Mouse (Mus musculus) frontal cortex, adult 2 months (tissue): ENCODE measurements around the gene Grin2a. TPM values are rescaled to one million over a fixed set of nuclear protein-coding genes. Genes with fewer than 3 reads are reported as not detected.
A peak's percentile ranks its signal among the peaks of the same experiment; 100 is the strongest.
"Not testable (repeated sequence)": the region's sequence is repeated elsewhere in the genome, so short reads cannot be mapped to it uniquely, and the experiment has no call there.

Source experiments
- DNase-seq, 2 experiments: peaks; one replicate each; pipeline ENCODE4 v3.0.0; 2022; ENCODE audit warnings: low spot score in 1 of 2; ENCODE audit errors: extremely low spot score in 1 of 2
- polyA plus RNA-seq: library from polyadenylated mRNA; depleted of rRNA; stranded (reverse); fragments of >200 nt; gene quantifications from 2 replicates; pipeline ENCODE4 v1.2.3, GENCODE M21; 2012

Gene Grin2a
- polyA plus RNA-seq, 1 experiment, result 30.1 TPM

DNA sequence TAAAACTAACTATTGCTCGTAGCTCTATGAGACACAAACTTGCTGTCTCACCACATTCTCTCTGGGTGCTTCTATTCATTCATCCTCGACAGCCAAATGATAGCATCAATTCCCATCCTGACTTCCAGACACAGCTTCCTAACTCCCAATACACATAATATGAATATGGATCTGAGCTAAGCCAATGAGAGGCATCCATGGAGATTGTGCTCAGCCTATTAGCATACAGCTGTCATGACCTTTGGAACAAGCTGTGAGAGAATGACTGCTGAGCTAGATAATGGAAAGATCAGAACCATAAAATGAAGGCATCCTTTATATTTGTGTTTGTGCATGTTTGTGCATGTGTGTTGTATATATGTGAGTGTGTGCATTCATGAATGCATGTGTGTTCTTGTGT, 323.0 kb downstream of the Grin2a start:
- DNase-seq, result no peak

DNA sequence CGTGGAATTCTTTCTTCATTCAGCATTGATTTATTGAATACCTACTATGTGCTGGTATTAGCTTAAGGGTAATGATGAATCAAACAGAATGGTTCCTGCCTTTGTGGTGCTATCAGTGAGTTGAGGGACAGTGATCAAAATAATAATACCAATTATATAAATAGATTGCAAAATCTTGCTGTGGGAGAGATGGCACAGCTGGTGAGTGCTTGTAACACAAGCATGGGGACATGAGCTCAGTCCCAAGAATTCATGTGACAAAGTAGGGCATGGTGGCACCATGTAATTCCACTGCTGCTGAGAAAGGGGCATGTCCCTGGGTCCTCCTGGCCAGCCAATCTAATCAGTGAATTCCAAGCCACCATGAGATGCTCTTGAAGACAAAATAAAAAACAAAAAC, 324.1 kb downstream of the Grin2a start:
- DNase-seq, result no peak

DNA sequence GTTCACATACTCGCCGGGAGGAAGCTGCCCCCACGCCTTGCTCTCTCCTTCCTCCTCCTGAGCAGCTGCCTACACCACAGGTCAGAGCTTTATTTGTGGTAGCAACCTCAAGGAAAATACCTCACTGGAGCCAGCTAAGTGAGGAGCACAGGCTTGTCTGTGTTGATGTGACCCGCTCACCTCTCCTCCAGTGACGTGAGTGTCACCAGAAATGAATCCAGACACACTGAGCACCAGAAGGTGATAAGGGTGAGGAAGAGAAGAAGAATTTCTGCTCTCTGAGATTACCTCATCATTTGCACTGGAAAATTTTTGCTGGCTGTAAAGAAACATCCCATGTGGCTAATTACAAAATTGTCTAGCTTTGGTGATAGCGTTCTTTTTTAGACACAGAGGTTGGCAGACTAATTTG, 324.6 kb downstream of the Grin2a start:
- DNase-seq, result peak in 1 of 2 experiments; percentile 55

DNA sequence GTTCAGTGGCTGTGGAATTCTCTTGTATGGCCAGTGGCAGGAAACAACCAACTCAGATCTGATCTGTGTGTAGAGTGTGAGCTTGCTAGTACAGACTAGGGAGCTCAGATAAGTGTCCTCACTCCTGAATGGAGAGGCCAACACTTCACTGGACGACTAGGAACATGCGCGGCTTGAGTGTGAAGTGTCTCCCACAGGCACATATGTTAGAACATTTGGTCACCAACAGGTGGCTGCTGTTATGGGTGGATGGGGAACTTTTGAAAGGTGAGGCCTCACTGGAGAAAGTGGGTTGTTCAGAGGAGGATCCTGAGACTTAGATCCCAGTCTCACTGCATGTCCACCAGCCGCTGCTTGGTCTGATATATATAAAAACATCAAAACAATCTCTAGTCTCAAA, 329.5 kb downstream of the Grin2a start:
- peak; percentile 47 to 54 for DNase-seq

DNA sequence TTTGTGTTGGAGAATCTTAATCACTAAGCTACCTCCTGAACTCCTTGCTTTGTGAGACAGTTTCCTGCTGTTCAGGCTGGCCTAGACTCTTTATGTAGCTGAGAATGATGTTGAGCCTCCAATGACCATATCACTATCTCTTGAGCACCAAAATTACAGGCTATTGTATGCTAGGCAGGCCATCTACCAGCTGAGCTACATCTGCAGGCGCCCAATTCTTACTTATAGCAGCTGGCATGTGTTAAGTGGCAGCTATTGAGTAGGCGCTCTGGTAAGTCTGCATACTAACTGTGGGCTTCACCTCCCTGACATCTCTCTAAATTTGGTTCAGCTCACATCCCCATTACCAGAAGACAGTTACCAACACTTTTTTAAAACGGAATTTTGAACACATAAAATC, 331.3 kb downstream of the Grin2a start:
- DNase-seq, result no peak

DNA sequence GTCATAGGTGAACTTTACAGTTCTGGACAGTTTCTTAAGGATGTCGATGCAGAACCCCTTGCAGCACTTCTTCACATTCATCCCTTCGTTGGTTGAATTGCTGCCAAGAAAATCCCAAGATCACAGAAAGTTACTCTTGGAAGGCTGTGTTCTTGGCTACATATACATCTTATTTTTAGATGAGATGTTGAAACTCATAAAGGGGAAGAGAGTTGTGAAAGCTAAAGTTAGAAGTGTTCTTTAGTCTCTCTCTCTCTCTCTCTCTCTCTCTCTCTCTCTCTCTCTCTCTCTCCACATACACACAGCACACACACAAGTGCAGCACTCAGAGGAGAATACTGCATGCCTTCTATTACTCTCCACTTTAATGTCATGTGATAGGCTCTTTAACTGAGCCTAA, 331.9 kb downstream of the Grin2a start:
- peak in 1 of 2 experiments; percentile 60 for DNase-seq

DNA sequence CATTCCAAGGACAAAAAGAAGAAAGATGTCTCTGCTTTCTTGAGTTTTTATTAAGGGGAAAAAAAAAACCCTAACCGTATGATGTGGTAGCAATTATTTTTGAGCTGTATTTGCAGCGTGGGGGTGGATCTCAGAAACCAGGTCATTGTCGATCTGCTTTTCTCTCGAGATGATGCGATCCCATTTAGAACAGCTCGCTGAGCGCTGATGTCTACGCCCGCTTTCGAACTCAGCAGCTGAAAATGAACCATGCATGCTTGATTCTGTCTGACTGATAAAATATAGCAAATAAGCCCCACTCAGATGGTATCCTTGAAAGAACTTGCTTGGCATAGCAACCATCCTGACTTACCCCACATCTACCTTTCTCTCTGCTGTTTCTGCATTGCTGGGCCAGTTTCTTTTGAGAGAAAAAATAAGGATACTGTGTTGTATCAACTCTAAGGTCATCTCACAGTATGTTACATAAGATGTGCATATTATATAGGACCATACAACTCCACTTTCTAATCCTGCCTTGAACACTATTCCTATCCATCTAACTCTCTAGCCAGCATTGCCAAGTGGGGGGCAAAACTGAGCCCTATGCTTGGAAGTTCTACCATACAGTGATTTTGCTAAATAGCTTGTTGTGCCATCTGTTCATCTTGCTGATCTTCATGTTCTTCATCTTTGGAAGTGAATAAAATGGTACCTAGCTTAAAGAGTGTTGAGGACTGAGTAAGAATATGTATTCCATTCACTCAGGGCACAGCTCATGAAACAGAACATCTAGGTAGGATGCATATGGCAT, 369.5 kb downstream of the Grin2a start:
- DNase-seq, result peak in 1 of 2 experiments; percentile 73

DNA sequence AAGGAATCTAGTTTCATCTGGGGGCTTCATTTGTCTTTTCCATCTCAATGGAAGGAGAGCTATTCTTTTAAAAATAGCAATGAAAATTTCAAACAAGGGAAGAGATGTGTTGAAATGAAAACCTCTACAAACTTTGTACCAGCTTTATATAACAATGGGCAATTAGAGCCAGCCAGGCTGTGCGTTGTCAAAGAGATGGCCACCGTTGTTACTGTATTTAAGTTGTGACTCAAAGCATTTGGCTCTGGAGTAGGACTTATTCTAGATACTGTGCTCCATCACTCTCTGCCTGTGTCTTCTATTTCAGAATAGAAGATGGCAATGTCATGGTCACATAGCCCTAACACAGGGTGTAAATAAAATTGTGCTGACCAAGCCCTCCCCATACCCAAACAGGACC, 371.0 kb downstream of the Grin2a start:
- DNase-seq, result peak in 1 of 2 experiments; percentile 48

DNA sequence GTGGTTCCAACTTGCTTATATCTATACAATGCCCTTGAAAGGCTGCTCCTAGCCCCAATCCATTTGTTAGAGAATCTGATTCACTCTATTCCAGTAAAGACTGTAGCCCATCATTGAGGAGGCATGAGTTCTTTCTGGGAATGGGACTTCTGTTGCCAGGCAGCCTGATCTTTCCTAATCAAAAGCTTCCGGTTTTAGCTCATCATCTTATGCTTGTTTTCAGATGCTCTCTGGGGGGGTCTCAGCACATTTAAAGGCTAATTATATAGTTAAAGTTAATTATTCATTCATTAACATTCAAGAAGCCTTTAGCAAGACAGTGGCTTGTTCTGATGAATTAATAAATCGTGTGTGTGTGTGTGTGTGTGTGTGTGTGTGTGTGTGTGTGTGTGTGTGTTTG, 377.2 kb downstream of the Grin2a start:
- no peak for DNase-seq

DNA sequence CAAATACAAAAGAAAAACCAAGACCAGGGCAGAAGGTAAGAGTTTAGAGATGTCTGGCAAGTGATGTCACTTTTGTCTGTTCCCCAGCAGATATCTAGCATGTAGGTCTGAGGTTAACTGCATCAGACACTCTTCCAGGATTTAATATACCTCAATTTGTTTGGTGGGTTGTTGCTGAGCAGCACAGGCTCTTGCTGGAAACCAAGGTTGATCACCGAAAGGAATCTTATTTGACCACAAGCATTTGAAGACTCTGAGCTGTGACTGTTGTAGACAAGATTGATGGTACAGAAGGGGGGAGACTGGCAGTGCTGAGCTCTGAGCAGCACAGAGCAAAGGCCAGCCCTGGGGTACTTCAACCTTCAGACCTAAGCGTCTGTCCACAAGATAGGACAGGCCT, 378.1 kb downstream of the Grin2a start:
- DNase-seq, result no peak

DNA sequence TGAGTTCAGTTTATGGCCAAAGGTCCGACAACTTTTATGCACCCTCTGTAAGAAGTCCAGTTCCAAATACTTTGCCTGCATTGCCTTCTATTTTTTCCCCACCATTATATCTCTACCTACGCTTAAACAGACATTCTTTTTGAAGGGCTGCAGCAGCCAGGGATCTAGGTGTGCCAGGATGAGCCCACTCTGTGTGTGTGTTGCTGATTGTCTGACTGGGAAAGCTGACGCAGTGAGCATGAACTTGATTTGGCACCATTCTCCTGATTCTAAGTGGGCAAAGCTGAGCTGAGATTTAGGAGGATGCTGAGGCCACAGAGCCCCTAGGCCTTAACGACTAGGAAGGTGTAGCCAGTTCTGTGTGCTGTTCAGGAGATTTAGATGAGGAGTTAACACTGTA, 378.6 kb downstream of the Grin2a start:
- DNase-seq, result peak in 1 of 2 experiments; percentile 40

DNA sequence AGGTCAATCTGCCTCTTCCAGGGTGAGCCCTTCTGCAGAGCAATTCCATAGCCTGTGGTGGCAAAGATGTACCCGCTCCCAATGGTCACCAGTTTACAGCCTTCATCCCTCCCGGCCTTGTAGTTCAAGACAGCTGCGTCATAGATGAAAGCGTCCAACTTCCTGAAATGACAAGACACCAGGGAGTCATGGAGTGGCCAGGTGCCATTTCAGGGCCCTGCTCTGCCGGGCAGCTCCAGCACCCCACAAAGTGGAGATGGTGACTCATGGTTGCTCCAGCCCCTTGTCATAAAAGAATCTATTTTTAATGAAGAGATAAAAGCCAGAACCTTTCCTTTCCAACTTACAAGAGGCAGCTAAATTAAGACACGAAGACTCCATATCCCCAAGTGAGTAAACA, 382.8 kb downstream of the Grin2a start:
- DNase-seq, result not testable (repeated sequence)

DNA sequence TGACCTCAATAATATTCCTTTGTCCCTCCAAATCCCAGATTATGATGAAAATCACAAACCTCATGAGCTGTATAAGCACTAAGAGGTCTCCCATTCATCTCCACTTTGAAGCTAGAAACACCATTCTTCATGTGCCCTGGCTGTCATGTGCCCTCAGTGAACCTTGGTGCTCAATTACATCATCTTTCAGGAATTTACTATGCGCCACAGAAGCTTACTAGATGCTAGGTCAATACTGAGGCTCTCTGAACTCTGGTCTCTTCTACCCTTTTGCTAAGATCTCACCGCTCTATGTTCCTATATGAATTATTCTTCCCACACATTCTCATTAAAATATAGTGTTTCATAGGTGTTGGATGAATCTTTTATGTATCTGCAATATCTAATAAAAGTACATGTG, 387.9 kb downstream of the Grin2a start:
- no peak for DNase-seq

DNA sequence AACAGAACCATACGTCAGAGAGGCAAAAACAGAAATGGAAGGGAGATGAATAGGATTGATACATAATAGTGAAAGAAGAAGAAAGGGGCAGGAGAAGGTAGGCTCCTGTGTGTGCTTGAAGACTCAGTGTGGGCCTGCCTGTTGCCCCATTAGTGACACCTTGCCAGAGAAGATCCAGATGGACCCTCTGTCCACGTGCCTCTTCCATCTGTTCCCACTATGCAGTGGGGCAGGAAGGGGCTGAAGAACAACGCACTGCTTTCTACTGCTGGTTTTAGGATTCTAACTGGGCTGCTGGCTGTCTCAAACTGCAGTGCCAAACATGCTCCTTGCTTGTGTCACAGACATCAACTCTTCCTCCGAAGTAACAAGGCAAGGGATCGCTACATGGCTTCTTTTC, 391.4 kb downstream of the Grin2a start:
- no peak for DNase-seq

DNA sequence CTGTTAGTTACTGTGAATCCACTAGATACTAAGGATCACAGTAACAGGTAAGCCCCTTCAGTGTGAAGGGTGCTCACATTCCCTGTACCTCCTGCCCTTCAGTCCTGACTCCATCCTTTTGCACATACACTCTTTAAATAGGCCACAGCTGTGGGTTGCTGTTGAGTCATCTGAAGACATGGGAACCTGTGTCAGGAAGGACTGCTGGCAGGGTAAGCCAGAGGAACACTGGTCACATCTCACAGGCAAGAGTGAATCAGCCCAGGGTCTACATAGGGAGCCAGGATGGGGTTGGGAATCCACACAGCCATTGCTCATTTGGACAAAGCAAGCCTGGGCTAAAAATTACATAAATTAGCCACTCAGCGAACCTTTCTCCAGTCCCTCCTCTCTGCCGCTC, 392.8 kb downstream of the Grin2a start:
- peak in 1 of 2 experiments; percentile 38 for DNase-seq

DNA sequence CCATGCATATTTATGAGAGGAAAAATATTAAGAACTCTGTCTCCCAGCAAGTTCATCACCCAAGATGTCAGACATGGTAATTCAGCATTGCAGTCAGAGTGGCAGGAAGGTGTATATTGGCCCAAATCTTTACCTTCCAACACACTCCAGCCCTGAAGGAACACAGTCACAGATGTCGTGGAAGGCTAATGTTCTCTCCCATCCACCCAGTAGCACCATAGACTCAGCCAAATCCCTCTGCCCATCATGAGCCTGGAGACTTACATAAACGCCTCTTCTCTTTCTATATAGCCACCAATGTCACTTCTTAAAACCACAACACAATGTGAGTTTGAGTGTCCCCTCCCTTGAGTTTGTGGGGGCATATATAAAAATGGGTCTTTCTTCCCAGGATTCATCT, 406.2 kb downstream of the Grin2a start:
- DNase-seq, result peak; percentile 20 to 45

DNA sequence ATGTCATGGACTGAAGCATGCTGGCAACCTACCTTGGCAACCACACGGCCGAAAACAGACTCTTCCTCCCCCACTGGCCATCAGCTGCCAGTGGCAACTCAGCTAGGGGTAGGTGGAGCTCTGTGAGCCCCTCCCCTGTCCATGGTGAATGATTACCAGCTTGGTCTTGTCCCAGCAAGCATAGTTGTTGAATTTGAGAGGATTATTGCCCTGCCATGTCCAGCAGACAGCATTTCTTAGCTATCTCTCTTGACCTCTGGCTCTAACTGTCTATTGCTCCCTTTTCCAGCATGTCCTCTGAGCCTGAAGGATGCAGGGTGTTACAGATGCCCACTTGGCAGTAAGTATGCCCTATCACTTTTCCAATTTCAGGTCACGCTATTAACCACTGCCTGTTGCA, 406.9 kb downstream of the Grin2a start:
- DNase-seq, result no peak

DNA sequence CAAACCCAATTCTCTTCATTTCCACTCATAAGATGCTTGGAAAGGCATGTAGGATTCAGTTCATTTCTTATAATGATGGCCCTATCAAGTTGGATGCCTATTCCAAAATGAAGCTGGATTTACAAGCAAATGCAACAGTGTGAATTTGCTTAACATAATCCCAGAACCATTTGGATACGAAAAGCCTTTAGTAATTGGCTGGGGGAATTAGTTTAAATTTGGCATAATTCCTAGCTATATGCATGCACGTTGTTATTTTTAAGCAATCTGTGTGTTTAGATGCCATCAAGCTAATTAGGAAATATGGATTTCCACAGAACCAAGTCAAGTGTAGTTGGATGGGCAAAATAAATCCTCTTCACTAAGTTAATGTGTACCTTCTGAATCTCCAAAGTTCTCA, 411.4 kb downstream of the Grin2a start:
- DNase-seq, result no peak

DNA sequence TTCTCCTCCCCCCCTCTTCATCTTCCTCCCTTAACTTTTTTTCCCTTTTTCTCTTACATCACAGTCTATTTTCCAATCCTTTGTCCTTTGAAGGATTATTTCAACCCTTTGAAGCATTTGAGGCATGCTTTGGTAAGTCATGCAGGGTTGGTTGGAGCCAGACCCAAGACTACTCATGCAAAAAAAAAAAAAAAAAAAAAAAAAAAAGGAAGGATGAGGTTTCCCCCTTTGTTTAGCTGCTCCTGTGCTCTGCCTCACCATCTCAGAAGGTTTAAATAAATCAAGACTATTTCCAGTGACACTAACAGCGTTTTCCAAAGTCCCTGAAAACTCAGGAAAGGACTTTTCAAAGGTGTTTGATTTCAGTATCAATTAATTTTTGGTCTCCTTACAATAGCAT, 423.6 kb downstream of the Grin2a start:
- no peak for DNase-seq

DNA sequence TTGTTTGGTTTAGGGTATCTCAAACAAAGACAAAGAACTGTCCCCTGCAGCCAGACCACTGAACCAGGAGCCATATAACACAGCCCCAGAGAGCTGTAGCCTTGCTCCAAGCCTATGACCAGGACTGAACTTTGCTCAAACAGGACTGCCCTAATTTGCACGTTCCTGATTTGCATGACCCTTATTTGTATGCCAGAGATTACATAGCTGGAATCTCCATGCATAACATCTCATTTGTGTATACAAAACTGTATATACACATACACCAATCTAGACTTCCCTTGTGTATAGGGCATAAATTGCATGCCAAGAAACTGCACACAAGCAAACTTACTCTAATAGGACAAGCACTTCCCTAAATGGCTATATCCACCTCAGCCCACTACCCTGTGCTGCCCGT, 428.1 kb downstream of the Grin2a start:
- DNase-seq, result no peak

DNA sequence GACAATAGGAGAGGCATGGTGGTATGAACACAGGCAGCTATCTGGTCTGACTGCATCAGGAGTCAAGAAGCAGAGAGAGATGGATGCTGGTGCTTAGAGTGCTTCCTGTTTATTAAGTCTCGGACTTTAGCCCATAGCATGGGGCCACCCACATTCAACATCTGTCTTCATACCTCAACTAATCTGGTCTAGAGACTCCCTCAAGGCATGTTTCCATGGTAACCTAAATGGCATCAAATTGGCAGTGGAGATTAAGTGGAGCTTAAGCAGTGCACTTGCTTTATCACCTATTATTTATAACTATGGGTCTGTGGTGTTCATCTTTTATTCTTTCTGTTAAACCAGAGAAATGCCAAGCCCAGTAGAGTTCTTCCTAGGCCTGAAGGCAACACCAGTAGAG, 433.5 kb downstream of the Grin2a start:
- no peak for DNase-seq

DNA sequence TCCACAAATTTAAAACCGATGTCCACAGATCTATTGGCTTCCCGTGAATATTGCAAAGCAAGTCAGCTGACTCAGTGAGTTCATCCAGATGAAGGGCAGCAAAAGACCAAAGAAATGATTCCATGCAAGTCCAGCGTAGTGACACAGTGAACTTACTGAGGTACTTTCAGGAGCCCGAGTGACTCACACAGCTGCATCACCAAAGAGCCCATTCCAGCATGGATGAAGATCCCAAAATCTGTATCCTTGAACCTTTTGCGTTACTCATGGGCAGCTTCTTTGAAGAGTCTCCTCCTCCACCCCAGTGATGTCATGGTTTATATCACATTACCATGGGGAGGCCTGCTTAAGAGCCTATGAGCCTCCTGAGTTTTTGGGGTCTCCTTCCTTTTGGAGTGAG, 460.2 kb downstream of the Grin2a start:
- no peak for DNase-seq
